Mouse (Mus musculus): ENCODE measurements at regions not wholly inside any gene's neighbourhood (a gene's known extent, or its start where the extent isn't known, plus 50 kb on each side); places are given as distances from the start of the nearest gene placed in this dataset.
"Not testable (repeated sequence)": the region's sequence is repeated elsewhere in the genome, so short reads cannot be mapped to it uniquely, and the experiment has no call there.

DNA sequence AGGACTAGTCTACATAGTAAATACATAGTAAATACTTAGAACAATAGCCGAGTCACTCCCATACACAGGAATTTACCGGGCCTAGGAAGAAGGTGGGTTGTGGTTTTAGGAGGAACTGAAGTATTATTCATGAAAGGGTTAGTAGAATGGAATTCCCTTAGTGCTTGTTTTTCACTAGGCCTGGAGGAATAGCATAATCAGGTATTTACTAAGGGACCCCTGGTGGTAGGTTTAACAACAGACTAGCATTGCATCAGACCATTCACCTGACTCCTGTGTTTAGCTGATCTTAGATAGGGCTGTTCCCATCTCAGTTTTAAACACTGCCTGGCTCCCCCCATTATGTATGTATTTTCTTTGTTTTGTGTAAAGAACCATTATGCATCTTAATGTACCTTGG lies 339.0 kb downstream of the Dync2h1 start:
- not testable (repeated sequence) for DNase-seq (ENCODE audit: low spot score in 2 of 2)

DNA sequence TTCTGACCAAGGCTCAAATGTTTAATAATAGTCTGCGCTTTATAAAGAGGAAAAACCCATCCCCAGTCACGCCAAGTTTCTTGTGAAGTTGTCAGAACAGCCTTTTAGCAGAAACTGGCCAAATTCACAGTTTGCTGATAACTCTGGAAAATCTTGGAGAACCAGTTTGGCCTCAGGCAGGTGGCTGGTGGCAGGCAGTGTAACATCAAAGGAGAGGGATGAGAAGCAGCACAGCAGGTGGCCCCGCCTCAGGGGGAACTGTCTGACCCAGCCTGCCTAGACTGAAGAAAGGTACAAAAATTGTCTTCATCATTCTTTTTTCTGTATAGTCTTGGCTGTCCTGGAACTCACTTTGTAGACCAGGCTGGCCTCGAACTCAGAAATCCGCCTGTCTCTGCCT lies 349.3 kb downstream of the Dync2h1 start:
- DNase-seq (ENCODE audit: low spot score in 2 of 2) = not testable (repeated sequence)

DNA sequence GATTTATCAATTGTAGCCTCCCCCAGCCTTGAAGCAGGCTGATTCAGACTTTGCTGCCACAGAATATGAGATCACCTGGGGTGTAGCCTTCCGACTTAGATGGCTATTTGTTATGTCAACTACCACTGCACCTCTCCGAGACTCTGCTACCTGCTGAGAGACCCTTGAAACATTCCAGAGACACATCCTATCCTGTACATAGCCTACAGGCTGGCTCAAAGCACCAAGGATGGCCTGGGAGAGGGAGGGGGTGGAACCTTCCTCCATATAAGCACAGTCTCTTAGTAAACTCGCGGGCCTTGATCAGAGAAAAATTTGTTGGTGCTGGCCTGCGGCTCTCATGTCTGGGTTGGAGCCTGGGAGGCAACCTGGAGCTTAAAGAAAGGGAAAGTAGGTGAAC lies 349.8 kb downstream of the Dync2h1 start:
- no peak for DNase-seq (ENCODE audit: low spot score in 2 of 2)

DNA sequence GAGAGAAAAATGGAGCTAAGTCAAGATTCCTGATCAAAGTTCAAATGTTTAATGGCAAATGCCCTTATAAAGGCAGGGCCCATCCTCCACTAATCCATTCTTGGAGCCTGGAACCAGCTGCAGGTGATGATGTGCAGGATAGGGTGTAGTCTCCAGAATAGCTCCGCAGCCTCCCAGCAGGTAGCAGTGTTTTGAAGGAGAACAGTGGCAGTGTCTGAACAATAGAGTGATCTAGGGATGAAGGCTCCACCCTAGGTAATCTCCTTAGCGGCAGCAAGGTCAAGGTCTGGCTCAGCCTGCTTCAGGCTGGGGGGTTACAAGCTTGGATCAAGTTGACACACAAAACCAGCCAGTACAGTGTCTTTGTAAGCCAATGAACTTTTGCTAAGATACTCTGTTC lies 351.4 kb downstream of the Dync2h1 start:
- DNase-seq (ENCODE audit: low spot score in 2 of 2) = no peak

DNA sequence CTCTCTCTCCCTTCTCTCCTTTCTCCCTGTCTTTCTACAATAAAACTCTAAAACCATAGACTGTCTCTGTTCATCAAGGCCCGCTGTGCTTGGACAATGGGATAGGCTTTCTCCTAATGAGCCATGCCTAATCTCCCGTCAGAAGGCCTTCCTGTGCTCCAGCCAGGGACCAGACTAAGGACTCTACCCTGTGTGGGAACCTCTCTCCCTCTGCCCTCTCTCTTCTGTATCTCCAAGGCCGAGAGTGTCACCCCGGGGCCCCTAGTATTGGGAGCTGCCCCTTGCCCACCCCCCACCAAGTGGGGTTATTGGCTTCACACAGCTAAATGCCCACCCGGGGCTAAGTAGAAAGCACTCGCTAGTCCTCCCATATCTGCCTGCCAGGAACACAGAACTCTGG lies 352.6 kb downstream of the Dync2h1 start:
- not testable (repeated sequence) for DNase-seq (ENCODE audit: low spot score in 2 of 2)

DNA sequence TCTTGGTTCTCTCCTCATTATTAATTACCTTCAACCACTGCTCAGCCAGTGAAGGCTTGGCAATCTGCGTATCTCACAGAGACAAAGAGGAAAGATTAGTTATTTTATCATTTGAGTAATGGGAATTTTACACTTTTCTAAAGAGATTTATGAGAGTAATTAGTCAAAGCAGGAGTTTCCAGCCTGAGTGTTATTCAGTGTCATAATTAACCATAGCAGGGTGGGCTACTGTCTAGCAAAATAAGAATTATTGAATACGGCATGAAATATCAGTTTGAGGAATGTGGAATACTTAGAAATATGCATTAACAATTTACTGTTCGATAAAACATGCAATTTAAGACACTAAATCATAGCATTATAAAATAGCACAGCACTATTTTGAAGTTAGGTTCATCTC lies 357.7 kb downstream of the Dync2h1 start:
- DNase-seq (ENCODE audit: low spot score in 2 of 2) = no peak

DNA sequence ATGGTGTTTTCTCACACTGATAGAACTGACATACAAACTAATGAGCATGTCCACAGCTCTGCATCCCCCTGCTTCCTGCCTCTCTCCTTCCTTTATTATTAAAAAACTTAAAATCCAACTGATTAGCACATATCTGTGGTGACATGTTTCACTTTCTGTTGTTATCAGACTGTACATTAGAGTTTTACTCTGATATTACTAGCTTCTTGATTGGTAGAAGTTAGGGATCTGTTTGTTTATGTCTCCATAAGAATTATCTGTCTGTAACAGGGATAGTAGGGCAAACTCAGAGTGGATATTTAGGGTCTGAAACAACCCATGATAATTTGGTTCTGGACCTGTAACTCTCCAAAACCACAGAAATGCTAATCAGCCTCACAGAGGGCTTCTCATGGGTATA lies 358.6 kb downstream of the Dync2h1 start:
- DNase-seq (ENCODE audit: low spot score in 2 of 2) = no peak

DNA sequence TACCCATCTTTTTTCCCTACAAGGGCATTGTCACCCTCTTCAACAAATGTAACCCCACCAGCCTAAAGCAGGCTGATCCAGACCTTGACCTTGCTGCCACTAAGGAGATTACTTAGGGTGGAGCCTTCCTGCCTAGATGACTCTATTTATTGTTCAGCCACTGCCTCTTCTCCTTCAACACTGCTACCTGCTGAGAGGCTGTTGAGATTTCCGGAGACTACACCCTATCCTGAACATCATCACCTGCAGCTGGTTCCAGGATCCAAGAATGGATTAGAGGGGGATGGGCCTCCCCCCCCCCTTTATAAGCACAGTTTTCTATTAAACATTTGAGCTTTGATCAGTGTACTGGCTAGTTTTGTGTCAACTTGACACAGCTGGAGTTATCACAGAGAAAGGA lies 360.3 kb downstream of the Dync2h1 start:
- DNase-seq (ENCODE audit: low spot score in 2 of 2) = not testable (repeated sequence)

DNA sequence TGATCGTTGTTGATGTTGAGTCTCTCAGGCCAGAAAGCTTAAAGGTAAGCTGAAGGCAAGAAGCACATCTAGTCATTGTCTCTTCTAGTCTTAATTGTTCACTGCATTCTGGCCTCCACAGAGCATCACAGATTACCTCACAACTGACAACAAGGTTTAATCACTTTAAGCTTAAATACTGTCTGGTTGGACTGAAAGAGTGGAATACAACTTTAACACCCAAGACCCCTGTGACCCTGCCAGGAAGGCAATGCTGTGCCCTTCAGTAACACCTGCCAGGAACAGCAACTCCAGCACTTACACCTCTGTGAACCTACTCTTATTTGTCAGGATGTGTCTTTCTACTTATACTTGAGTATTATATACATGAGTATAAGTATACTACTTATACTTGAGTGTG lies 360.7 kb downstream of the Dync2h1 start:
- no peak for DNase-seq (ENCODE audit: low spot score in 2 of 2)

DNA sequence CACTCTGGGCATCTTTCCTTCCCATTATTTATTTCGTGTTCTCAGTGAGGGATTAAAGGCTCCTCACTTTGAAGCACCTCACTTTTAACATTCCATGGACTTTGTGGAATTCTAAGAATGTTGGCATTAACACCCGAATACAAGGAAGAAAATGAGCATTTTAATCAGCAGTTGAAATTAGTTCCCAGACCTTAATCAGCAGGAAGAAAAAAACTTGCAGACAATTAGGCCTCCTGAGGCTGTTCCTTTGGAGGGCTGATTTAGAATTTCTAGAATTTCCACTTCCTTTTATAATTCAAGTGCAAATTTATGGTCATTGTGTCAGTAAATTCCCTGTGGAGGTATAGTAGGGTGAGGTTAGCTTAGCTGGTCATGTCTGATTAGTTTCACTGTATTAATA lies 407.6 kb downstream of the Dync2h1 start:
- no peak for DNase-seq (ENCODE audit: low spot score in 2 of 2)

DNA sequence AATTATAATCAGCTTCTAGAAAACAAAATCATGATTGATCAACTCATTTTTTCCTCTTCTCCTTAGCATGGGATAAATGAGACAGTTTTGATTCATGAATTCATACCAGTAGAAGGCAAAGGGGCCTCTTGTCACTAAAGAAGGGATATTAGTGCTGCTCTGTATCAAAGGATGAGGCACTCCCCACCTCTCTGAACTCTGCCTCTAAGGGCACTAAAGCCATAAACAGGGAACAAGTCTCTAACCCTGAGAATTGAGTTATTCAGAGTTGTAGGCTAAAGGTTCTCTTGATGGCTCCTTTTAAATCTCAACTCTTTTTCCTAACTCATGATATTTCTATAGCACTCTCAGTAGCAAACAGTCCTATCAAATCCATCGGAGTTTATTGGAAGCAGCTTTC lies 442.8 kb downstream of the Dync2h1 start:
- DNase-seq (ENCODE audit: low spot score in 2 of 2) = no peak

DNA sequence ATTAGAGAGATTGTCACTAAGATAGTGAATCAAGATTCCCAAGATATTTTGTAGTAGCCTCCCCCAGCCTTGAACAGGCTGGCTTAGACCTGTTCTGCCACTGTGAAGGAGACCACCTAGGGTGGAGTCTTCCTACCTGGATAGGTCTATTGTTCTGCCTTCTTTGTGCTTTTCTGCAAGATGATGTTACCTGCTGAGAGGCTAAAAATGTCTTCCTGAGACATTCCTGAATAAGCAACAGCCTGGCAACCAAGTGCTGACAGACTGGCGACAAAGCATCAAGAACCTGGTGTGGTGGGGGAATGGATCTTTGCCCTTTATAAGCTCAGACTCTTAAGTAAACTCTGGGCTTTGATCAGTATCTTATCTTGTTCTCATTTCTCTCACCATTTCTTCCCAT lies 447.8 kb downstream of the Dync2h1 start:
- no peak for DNase-seq (ENCODE audit: low spot score in 2 of 2)

DNA sequence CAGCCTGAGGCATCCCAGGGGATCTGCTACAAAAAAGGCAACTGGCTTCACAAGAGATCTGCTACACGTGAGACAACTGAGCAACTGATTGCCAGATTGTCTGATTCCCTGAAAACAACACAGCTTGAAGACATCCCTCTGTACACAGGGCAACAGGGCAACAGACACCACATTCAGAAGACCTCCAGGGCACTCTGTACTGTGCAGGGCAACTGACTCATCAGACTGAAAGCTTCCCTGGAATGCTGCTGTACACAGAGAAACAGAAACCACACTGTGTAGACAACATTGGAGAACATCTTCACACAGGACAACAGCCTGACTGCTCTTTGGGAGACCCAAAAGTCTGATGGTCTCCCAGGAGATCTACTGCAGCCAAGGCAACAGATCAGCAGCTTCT lies 456.8 kb upstream of the Ddi1 start:
- DNase-seq (ENCODE audit: low spot score in 2 of 2) = no peak

DNA sequence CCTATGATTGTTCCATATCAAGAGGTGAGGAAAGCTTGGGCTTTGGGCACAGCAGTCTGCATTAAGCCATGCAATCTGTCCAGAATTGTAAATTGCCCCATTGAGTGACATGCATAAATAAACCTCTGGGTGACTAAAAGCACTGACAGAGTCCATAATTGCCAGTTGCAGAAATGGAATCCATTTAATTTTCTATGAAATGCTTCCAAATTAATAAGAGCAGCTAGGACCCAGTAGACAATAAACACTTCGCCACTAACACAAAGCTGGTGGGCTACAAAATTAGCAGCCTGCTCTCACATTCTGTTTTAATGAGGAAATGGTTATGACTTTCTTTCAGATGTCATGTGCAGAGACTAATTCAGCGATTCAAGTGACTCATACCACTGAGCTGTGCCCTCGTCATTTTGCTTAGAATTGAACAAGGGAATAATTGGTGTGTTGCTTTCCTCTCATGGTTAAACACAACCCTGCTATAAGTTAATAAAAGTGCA lies 407.6 kb upstream of the Ddi1 start:
- no peak for DNase-seq (ENCODE audit: low spot score in 2 of 2)

DNA sequence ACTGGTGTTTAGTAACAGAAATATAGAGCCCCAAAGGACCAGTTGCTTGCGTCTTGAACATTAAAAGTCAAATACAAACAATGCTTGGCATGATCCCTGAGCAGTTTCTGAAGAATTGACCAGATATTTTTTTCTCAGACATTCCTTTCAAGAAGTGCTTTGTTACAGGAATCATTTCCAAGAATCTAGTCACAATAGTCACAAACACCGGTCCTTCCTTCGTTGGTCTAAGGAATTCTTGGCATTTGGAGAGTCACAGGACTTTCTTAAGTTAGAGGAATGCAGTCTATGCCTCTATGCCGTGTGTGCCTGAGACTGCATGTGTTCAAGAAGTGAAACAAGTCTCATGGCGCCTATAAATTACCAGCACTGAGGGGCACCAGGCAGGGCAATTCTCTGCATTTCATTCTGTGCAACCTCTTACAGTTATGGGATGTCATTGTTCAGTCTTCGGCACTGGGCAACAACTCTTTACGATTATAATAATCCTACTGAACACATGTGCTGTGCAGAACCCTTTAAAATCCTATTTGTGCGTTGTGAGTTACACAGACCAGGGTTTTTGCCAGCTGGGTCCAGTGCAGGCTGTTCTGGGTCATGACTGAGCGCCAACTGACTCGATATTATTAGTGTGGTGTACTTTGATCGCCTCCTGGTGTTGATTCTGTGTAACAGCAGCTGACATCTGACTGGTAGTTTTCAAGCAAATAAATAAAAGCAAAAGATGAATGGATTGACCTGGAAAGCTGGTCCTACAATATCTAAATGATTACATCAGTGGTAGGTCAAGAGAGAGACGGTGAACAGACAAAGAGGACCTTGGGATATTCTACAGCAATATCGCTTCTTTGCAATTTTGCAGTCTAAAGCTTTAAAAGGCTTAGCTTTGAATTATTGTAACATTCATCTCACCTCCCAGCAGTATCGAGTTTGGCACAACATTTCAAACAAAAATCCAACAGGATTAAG lies 398.6 kb upstream of the Ddi1 start:
- DNase-seq (ENCODE audit: low spot score in 2 of 2) = peak; percentile 68 to 79

DNA sequence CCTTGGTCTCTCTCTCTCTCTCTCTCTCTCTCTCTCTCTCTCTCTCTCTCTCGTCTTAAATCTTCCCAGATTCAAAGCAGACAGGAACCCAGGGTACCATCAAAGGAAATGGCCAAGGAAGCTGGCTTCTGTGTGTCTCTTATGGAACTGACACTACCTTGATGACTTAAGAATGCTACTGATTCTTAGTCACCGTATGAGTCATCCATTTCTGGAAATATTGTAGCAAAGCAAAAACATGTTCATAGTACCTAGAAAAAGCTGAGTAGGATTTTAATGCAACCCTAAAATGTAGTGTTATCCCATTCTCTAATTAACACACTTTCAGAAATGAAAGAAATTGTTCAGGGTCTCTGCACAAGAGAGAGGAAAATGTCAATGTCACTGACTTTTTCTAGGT lies 396.0 kb upstream of the Ddi1 start:
- DNase-seq (ENCODE audit: low spot score in 2 of 2) = no peak

DNA sequence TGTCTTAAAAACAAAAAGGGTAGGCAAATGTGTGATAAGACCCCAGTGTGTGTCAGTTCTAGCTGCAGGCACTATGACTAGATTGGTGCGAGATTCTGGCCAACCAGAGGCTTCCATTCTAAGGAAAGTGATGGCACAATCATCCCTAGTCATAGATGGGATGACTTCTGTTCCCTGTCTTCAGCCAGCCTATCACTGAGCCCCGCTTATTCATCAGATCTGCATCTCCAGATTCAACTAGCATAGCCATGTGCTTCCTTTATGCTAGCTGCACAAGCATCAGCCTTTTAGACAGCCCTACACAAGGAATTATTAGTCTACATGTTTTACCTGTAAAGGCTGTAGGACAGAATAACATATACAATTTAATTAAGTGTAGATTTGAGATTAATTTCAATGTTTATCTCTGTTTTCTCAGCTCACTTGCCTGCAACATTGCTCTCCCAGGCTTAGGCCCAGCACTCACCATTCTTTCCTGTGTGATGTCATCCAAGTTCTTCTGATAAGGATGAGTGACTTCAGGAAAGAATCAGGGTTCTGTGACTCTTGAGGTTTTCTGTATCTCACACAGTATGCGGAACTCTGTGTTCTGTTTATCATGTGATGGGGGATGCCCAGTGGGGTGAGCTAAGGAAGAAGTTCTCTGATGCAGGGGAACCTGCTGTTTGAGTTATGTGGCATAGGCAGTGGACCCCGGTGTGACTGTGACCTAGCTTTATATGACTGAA lies 382.8 kb upstream of the Ddi1 start:
- no peak for DNase-seq (ENCODE audit: low spot score in 2 of 2)

DNA sequence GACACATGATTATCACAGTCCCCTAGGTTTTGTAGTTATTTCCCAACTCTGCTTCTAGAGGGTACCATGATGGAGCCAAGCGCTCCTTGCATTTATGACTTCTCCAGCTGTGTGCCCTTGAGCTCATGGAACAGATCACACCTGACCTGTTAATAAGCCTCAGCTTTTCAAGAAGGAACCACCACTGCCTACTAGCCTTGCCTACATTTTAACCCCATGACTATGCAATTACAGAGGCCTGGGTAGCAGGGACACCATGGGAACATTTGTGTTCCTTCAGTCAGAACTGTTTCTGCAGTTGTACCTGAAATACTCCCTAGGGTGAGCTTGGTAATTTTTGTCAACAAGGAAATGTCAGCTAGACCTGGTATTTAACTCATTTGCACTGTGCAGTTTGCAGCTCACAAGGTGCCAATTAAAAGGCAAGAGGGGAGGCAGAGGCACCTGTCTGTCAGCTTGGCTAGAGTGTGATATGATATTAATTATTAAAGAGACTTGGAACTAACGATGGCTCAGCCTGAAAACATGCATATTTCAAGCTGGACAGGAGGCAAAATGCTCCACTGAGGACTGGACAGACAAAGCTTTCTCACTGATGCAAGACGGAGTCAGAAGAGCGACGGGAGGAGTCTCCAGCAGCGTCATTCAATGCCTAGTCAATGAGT lies 382.1 kb upstream of the Ddi1 start:
- DNase-seq (ENCODE audit: low spot score in 2 of 2) = no peak

DNA sequence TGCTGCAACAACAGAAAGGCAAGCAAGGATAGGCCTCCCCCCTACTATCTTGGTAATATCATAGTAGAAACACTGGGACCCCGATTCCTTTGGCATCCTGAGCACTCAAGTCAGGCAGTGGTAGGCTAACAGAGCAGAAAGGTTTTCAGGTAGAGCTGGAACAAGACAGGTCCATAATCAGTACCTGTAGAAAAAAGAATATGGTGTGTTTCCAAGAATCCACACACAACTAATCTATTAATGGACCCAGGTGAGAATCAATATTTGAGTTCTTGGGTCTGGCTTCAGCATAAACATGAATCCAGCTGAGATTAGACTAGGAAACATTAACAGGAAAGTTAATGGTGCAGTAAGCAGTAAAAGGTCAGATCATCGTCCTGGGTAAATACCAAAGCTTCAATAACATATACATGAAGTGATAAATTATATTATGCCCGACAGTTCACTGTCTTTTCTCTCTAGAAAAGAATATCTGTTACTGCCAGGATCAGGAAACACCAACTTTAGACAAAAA lies 376.2 kb upstream of the Ddi1 start:
- DNase-seq (ENCODE audit: low spot score in 2 of 2) = no peak

DNA sequence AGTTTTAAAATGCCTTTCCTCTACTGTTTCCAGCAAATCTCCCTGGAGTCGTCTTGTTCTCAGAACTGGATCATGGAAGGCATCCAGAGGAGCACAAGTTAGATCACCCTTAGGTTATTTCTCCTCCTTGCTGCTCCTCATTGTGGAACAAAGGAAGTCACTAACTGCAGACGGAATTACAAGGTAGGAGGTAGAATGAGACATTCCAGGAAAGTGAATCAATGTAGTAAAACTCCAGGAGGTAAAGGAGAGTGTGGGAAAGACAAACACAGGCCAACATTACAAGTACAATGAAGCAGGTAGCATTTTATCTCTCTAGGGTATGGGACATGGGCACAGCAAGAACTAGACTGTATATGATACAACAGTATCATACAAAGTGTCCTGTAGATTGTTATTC lies 375.7 kb upstream of the Ddi1 start:
- no peak for DNase-seq (ENCODE audit: low spot score in 2 of 2)

DNA sequence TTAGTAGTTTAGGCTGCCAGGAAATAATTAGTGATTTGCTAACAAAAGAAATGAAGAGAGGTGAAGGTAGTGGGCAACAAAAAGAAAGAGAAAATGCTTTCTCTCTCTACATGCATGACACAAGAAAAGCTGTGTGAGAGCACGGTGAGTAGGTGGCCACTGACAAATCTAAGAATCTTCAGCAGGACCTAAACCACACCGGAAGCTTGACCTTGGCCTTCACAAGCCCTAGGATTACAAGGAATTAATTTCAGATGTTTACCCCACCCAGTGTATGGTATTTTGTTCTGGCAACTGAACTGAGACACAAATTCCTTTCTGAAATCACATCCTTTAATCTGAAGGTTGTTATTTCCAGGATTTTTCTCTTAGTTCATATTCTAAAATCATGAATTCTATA lies 347.5 kb upstream of the Ddi1 start:
- no peak for DNase-seq (ENCODE audit: low spot score in 2 of 2)

DNA sequence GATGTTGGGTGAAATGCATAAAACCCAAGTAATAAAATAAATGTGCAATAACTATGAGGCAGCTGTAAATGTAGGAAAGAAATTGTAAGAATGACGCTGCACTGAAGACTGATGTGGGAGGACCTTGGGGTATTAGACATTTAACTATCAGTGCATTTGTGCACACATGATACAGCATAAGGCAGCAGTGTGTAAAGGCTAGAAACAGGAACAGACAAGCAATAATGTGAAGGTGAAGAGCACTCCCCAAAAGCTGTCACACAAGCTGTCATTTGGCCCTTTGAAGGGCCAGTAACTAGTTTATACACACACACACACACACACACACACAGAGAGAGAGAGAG lies 339.6 kb upstream of the Ddi1 start:
- no peak for DNase-seq (ENCODE audit: low spot score in 2 of 2)
